Mouse (Mus musculus) lung, adult 2 months (tissue): Measurements from ENCODE around the gene Rhbdf2.

Source experiments
- CTCF ChIP-seq: fragments of 200-500 bp; IDR thresholded peaks from 2 replicates; pipeline ENCODE4 v1.5.1; 2011; ENCODE audit warnings: mild to moderate bottlenecking, low read length, control low read depth; ENCODE audit not compliant: insufficient read depth
- POLR2A ChIP-seq: fragments of 200-500 bp; IDR thresholded peaks from 2 replicates; pipeline ENCODE4 v1.6.1; 2011; ENCODE audit warnings: low read depth, mild to moderate bottlenecking, control low read depth, low read length, borderline replicate concordance; ENCODE audit errors: extremely low read depth

- TF ChIP-seq CTCF, result no peak
- no peak for TF ChIP-seq POLR2A
Measured at GRCm38 (mm10) chr11:116602043-116602442, 24.8 kb downstream of the Rhbdf2 start.
